Mouse (Mus musculus) left cerebral cortex, postnatal 14 days (tissue): Measurements from ENCODE around the gene Cfap44. TPM values are rescaled to one million over a fixed set of nuclear protein-coding genes. Genes with fewer than 3 reads are reported as not detected.
"Not testable (repeated sequence)": the region's sequence is repeated elsewhere in the genome, so short reads cannot be mapped to it uniquely, and the experiment has no call there.

ENCODE experiments used
- DNase-seq, 2 experiments: peaks; one replicate each; pipeline ENCODE4 v3.0.0; 2021 to 2022; ENCODE audit warnings: low spot score in 2 of 2, mixed read lengths in 1 of 2
- intact Hi-C: fragments of 180-260 bp; cut with DNase I; formaldehyde crosslinking; loops from one replicate; pipeline ENCODE4 v1.15.1; 2025
- total RNA-seq, 2 experiments: library from RNA; stranded (reverse); gene quantifications; 2 replicates each; pipeline ENCODE4 v1.2.3; 2021

Cfap44 gene
- total RNA-seq, 2 experiments from 2014 or later: 4.1 to 5.8 TPM

- peak; percentile 26 to 46 for DNase-seq
Observed at GRCm38 (mm10) chr16:44417596-44417995, 23.0 kb downstream of the Cfap44 start.

GRCm38 (mm10) chr16:44421735-44422134 lies 27.1 kb downstream of the Cfap44 start:
- intact Hi-C loops: no loop called here
- no peak for DNase-seq

More at GRCm38 (mm10) chr16:44417596-44417995, 23.0 kb downstream of the Cfap44 start:
- intact Hi-C loops: no loop called here

- DNase-seq: peak; percentile 80 to 90
- intact Hi-C loops: no loop called here
Observed at GRCm38 (mm10) chr16:44423499-44423898, 28.9 kb downstream of the Cfap44 start.

GRCm38 (mm10) chr16:44428456-44428855 lies 33.9 kb downstream of the Cfap44 start:
- DNase-seq: no peak
- intact Hi-C loops: no loop called here

GRCm38 (mm10) chr16:44430021-44430420 lies 35.4 kb downstream of the Cfap44 start:
- intact Hi-C loops: no loop called here

GRCm38 (mm10) chr16:44434931-44435330 lies 40.3 kb downstream of the Cfap44 start:
- intact Hi-C loops: no loop called here
- no peak for DNase-seq

More at GRCm38 (mm10) chr16:44430021-44430420, 35.4 kb downstream of the Cfap44 start:
- no peak for DNase-seq

- no peak for DNase-seq
- intact Hi-C loops: no loop called here
Observed at GRCm38 (mm10) chr16:44435481-44435880, 40.9 kb downstream of the Cfap44 start.

- DNase-seq, intact Hi-C loops: not testable (repeated sequence)
Observed at GRCm38 (mm10) chr16:44441913-44442312, 47.3 kb downstream of the Cfap44 start.

- DNase-seq: no peak
- intact Hi-C loops: no loop called here
Observed at GRCm38 (mm10) chr16:44457858-44458257, 63.3 kb downstream of the Cfap44 start.

- no peak for DNase-seq
- intact Hi-C loops: no loop called here
Observed at GRCm38 (mm10) chr16:44458826-44459225, 64.2 kb downstream of the Cfap44 start.

- DNase-seq: no peak
- intact Hi-C loops: no loop called here
Observed at GRCm38 (mm10) chr16:44460922-44461321, 66.3 kb downstream of the Cfap44 start.

GRCm38 (mm10) chr16:44475281-44475680 lies 80.7 kb downstream of the Cfap44 start:
- intact Hi-C loops: no loop called here
- DNase-seq: no peak

- no peak for DNase-seq
- intact Hi-C loops: no loop called here
Observed at GRCm38 (mm10) chr16:44475682-44476375, 81.2 kb downstream of the Cfap44 start.

GRCm38 (mm10) chr16:44478767-44479166 lies 84.2 kb downstream of the Cfap44 start:
- intact Hi-C loops: no loop called here
- no peak for DNase-seq

- intact Hi-C loops: loop anchor here (10.0 kb wide), 1 partner anchor 235 kb away; no protein-coding TSS in a partner anchor
- no peak for DNase-seq
Observed at GRCm38 (mm10) chr16:44479852-44480251, 85.3 kb downstream of the Cfap44 start.

GRCm38 (mm10) chr16:44480616-44481015 lies 86.0 kb downstream of the Cfap44 start:
- intact Hi-C loops: loop anchor here (10.0 kb wide), 1 partner anchor 234 kb away; no protein-coding TSS in a partner anchor
- DNase-seq: no peak

GRCm38 (mm10) chr16:44481599-44482593 lies 87.3 kb downstream of the Cfap44 start:
- intact Hi-C loops: loop anchor here (10.0 kb wide), 1 partner anchor 233 kb away; no protein-coding TSS in a partner anchor
- no peak for DNase-seq

- peak; percentile 88 to 94 for DNase-seq
- intact Hi-C loops: loop anchor here (10.0 kb wide), 1 partner anchor 231 kb away; no protein-coding TSS in a partner anchor
Observed at GRCm38 (mm10) chr16:44484079-44484478, 89.5 kb downstream of the Cfap44 start.

GRCm38 (mm10) chr16:44484831-44485230 lies 90.2 kb downstream of the Cfap44 start:
- no peak for DNase-seq
- intact Hi-C loops: loop anchor here (5.0 to 10.0 kb wide), 2 partner anchors 157 to 230 kb away; no protein-coding TSS in a partner anchor

- DNase-seq: no peak
- intact Hi-C loops: loop anchor here (5.0 to 10.0 kb wide), 2 partner anchors 157 to 229 kb away; no protein-coding TSS in a partner anchor
Observed at GRCm38 (mm10) chr16:44485691-44486090, 91.1 kb downstream of the Cfap44 start.
